In genomic region chr10:67721787-67722186, GRCm38 (mm10) we compare ENCODE assay signal across 8 mouse cellular contexts.
DNase-seq lines count a peak whose midpoint lies in the region; ATAC-seq and TF ChIP-seq lines count a peak whose summit lies in the region.

No protein-coding gene starts in this region.

- peak; percentile 64; the same call in 1 of the 2 replicates for TF ChIP-seq CTCF in spleen, adult 2 months (IDR thresholded peaks at IDR 0.05; ENCODE audit: extremely low read depth, insufficient read depth, insufficient read length, insufficient replicate concordance)
- no peak for TF ChIP-seq CTCF in thymus, adult 2 months (IDR thresholded peaks at IDR 0.05; ENCODE audit: borderline replicate concordance, control insufficient read depth, extremely low read depth, insufficient read depth, low read length, poor library complexity)

- no peak for TF ChIP-seq POLR2A in spleen, adult 2 months (IDR thresholded peaks at IDR 0.05; ENCODE audit: low read depth, low read length)
- no peak for TF ChIP-seq POLR2A in thymus, adult 2 months (IDR thresholded peaks at IDR 0.05; ENCODE audit: control insufficient read depth, extremely low read depth, insufficient read depth, low read length, poor library complexity)

- no peaks in the 10 kb centered on the region for H3K27me3 ChIP-seq in spleen, adult 2 months (ENCODE audit: control insufficient read depth, insufficient read depth, low read length)
- no peaks in the 10 kb centered on the region for H3K27me3 ChIP-seq in thymus, adult 2 months (ENCODE audit: control insufficient read depth, insufficient read depth, low read length)

- DNase-seq in heart, adult 18-20 months: peak; percentile 20 to 35
- no peak for DNase-seq in heart, postnatal 36 days
- peak in 1 of 2 experiments; percentile 24 for DNase-seq in spleen, adult 2 months (ENCODE audit: low read depth in 1 of 2, low spot score in 2 of 2)
- no peak for DNase-seq in spleen, adult 18-20 months
- DNase-seq in frontal cortex, postnatal 36 days (ENCODE audit: low spot score in 2 of 2): peak; percentile 27 to 28
- DNase-seq in lung, postnatal 14 days: peak; percentile 18
- peak; percentile 38 for DNase-seq in thymus, adult 2 months

- ATAC-seq in monocyte, adult 5-6 weeks (replicated peaks; ENCODE audit: insufficient number of reproducible peaks, low FRiP score, low TSS enrichment, poor library complexity, severe bottlenecking): no peak; the same call in 1 of the 2 replicates

- H3K4me3 ChIP-seq in spleen, adult 2 months (ENCODE audit: extremely low read depth, insufficient read depth, insufficient read length): no peak overlapping the region
- no peak overlapping the region for H3K4me3 ChIP-seq in thymus, adult 2 months (ENCODE audit: control insufficient read depth, insufficient read depth, low read length)

- H3K36me3 ChIP-seq in spleen, adult 2 months (ENCODE audit: control insufficient read depth, insufficient read depth, low read length): no peaks in the 10 kb centered on the region
- no peaks in the 10 kb centered on the region for H3K36me3 ChIP-seq in thymus, adult 2 months (ENCODE audit: control insufficient read depth, insufficient read depth, low read length)

- 70% methylated on average over 5 of the region's 5 CpGs for WGBS in spleen, adult 2 months
- 73% methylated on average over 5 of the region's 5 CpGs for WGBS in thymus, adult 2 months

- H3K27ac ChIP-seq in spleen, adult 2 months (ENCODE audit: insufficient read depth, low read length): no peak overlapping the region
- no peak overlapping the region for H3K27ac ChIP-seq in thymus, adult 2 months (ENCODE audit: control insufficient read depth, insufficient read depth, low read length)

- intact Hi-C loops in heart, postnatal 36 days (cut with DNase I): no loop called here

- H3K4me1 ChIP-seq in spleen, adult 2 months (ENCODE audit: control insufficient read depth, insufficient read depth, insufficient read length): no peaks in the 10 kb centered on the region
- H3K4me1 ChIP-seq in thymus, adult 2 months (replicated peaks; ENCODE audit: control insufficient read depth, insufficient read depth, low read length): no peaks in the 10 kb centered on the region

Comparison
In these comparisons a context has a peak if more than half of its experiments do, and no peak if none do; other contexts are left out.
1. DNase-seq: peak in heart, adult 18-20 months (2 of 2), frontal cortex, postnatal 36 days (2 of 2), lung, postnatal 14 days (single experiment) and thymus, adult 2 months (single experiment); none in heart, postnatal 36 days (0 of 2) and spleen, adult 18-20 months (0 of 2).